ENCODE assay signal across 8 mouse cellular contexts in the genomic region with DNA sequence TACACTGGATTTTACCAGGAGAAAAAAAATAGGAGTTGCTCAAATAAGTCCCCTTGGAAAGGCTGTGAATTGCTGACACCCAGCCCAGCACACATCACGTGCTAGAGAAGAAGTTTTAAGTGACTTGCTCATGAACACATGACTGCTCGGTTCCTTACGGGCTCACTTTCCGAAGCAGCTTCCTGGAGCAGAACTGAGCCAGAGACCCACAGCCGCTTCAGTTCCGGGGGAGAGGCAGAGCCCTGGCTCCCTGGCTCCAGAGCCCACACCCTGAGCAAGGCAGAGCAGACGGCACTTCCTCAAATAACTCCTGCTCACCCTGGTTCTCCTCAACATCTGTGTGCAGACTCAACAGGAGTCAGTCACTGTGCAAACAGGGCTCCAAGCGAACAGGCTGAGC.
DNase-seq lines count a peak whose midpoint lies in the region; ATAC-seq lines count a peak whose summit lies in the region.

No protein-coding gene starts in this region.

- peak; percentile 38 to 79 for DNase-seq in heart, adult 18-20 months
- DNase-seq in brain, adult 2 months (ENCODE audit: low read depth, low spot score), result peak; percentile 55
- no peak for DNase-seq in hindbrain, embryonic 11.5 days (ENCODE audit: low spot score)
- DNase-seq in cerebellum, adult 8-10 months, result no peak
- DNase-seq in cerebellum, adult 9-10 months, result no peak

- H3K27ac ChIP-seq in heart, embryonic 11.5 days (ENCODE audit: low read depth, low read length), result no peak overlapping the region
- peak overlapping the region; percentile 75 for H3K27ac ChIP-seq in intestine, embryonic 16.5 days (ENCODE audit: low read length)
- H3K27ac ChIP-seq in lung, embryonic 15.5 days, result peak overlapping the region; percentile 88
- no peak overlapping the region for H3K27ac ChIP-seq in hindbrain, embryonic 11.5 days (ENCODE audit: low read depth, low read length)

- no peaks in the 10 kb centered on the region for H3K27me3 ChIP-seq in heart, embryonic 11.5 days (ENCODE audit: control insufficient read depth, insufficient read depth, low read length)
- no peaks in the 10 kb centered on the region for H3K27me3 ChIP-seq in intestine, embryonic 16.5 days (replicated peaks; ENCODE audit: control insufficient read depth, insufficient read depth, low read length)
- no peaks in the 10 kb centered on the region for H3K27me3 ChIP-seq in lung, embryonic 15.5 days
- H3K27me3 ChIP-seq in hindbrain, embryonic 11.5 days (ENCODE audit: control insufficient read depth, insufficient read depth, low read length), result no peaks in the 10 kb centered on the region

- no peaks in the 10 kb centered on the region for H3K9me3 ChIP-seq in heart, embryonic 11.5 days (replicated peaks; ENCODE audit: control insufficient read depth, low read length)
- no peaks in the 10 kb centered on the region for H3K9me3 ChIP-seq in intestine, embryonic 16.5 days (ENCODE audit: control insufficient read depth, low read length)
- no peaks in the 10 kb centered on the region for H3K9me3 ChIP-seq in lung, embryonic 15.5 days
- H3K9me3 ChIP-seq in hindbrain, embryonic 11.5 days (ENCODE audit: control insufficient read depth, low read length), result no peaks in the 10 kb centered on the region

- H3K4me3 ChIP-seq in heart, embryonic 11.5 days (ENCODE audit: low read depth, low read length), result no peak overlapping the region
- no peak overlapping the region for H3K4me3 ChIP-seq in intestine, embryonic 16.5 days (ENCODE audit: low read length)
- no peak overlapping the region for H3K4me3 ChIP-seq in lung, embryonic 15.5 days
- H3K4me3 ChIP-seq in hindbrain, embryonic 11.5 days (ENCODE audit: low read depth, low read length), result no peak overlapping the region

- WGBS in heart, embryonic 11.5 days (ENCODE audit: insufficient replicate concordance), result 64% methylated on average over 8 of the region's 8 CpGs
- 52% methylated on average over 8 of the region's 8 CpGs for WGBS in intestine, embryonic 16.5 days
- WGBS in lung, embryonic 15.5 days, result 39% methylated on average over 8 of the region's 8 CpGs
- 82% methylated on average over 8 of the region's 8 CpGs for WGBS in hindbrain, embryonic 11.5 days

- no peaks in the 10 kb centered on the region for H3K36me3 ChIP-seq in heart, embryonic 11.5 days (ENCODE audit: control insufficient read depth, insufficient read depth, low read length)
- no peaks in the 10 kb centered on the region for H3K36me3 ChIP-seq in intestine, embryonic 16.5 days (ENCODE audit: control insufficient read depth, insufficient read depth, low read length)
- H3K36me3 ChIP-seq in lung, embryonic 15.5 days, result no peaks in the 10 kb centered on the region
- no peaks in the 10 kb centered on the region for H3K36me3 ChIP-seq in hindbrain, embryonic 11.5 days (ENCODE audit: control insufficient read depth, insufficient read depth, low read length)

- no peak overlapping the region for H3K9ac ChIP-seq in heart, embryonic 11.5 days (ENCODE audit: low read depth, low read length)
- peak overlapping the region; percentile 49; the same call in 1 of the 2 replicates for H3K9ac ChIP-seq in intestine, embryonic 16.5 days (ENCODE audit: low read depth, low read length)
- H3K9ac ChIP-seq in lung, embryonic 15.5 days, result no peak overlapping the region
- no peak overlapping the region for H3K9ac ChIP-seq in hindbrain, embryonic 11.5 days (ENCODE audit: low read depth, low read length)

- H3K4me2 ChIP-seq in heart, embryonic 11.5 days, result no peak overlapping the region
- peak overlapping the region; percentile 32 for H3K4me2 ChIP-seq in intestine, embryonic 16.5 days (ENCODE audit: low read depth, low read length)
- no peak overlapping the region for H3K4me2 ChIP-seq in lung, embryonic 15.5 days
- H3K4me2 ChIP-seq in hindbrain, embryonic 11.5 days (replicated peaks; ENCODE audit: low read depth, low read length), result no peak overlapping the region

- no peak for ATAC-seq in heart, embryonic 11.5 days (replicated peaks; ENCODE audit: insufficient number of reproducible peaks, low FRiP score, low TSS enrichment)
- ATAC-seq in intestine, embryonic 16.5 days, result peak; percentile 46
- no peak; the same call in 1 of the 2 replicates for ATAC-seq in lung, embryonic 15.5 days (ENCODE audit: borderline replicate concordance, extremely low read depth, low FRiP score, low TSS enrichment)
- ATAC-seq in hindbrain, embryonic 11.5 days (ENCODE audit: low FRiP score), result no peak

- H3K4me1 ChIP-seq in heart, embryonic 11.5 days (ENCODE audit: control insufficient read depth, insufficient read depth, low read length), result no peaks in the 10 kb centered on the region; the same call in 1 of the 2 replicates
- peaks cover 5% of the 10 kb centered on the region; the same call in 1 of the 2 replicates for H3K4me1 ChIP-seq in intestine, embryonic 16.5 days (ENCODE audit: control insufficient read depth, insufficient read depth, low read length)
- peaks cover 8% of the 10 kb centered on the region for H3K4me1 ChIP-seq in lung, embryonic 15.5 days
- no peaks in the 10 kb centered on the region for H3K4me1 ChIP-seq in hindbrain, embryonic 11.5 days (replicated peaks; ENCODE audit: control insufficient read depth, insufficient read depth, low read length)

Comparison
In these comparisons a context has a peak if more than half of its experiments do, and no peak if none do; other contexts are left out.
1. DNase-seq: peak in heart, adult 18-20 months (2 of 2) and brain, adult 2 months (single experiment); none in hindbrain, embryonic 11.5 days (single experiment), cerebellum, adult 8-10 months (single experiment) and cerebellum, adult 9-10 months (single experiment).
2. H3K27ac ChIP-seq: peak in intestine, embryonic 16.5 days (single experiment) and lung, embryonic 15.5 days (single experiment); none in heart, embryonic 11.5 days (single experiment) and hindbrain, embryonic 11.5 days (single experiment).